Mouse (Mus musculus): ENCODE measurements around the gene Lrch3. TPM values are rescaled to one million over a fixed set of nuclear protein-coding genes. Genes with fewer than 3 reads are reported as not detected.
A peak's percentile ranks its signal among the peaks of the same experiment; 100 is the strongest.

Lrch3 gene
- total RNA-seq, 2 experiments from 2014 or later: 30.4 to 43.1 TPM

- no peak for DNase-seq
Observed at GRCm38 (mm10) chr16:32984631-32985030, 70.7 kb downstream of the Lrch3 start.

- DNase-seq: no peak
Observed at GRCm38 (mm10) chr16:32992158-32992557, 78.3 kb downstream of the Lrch3 start.

- no peak for DNase-seq
Observed at GRCm38 (mm10) chr16:33005216-33005615, 91.3 kb downstream of the Lrch3 start.

- DNase-seq: no peak
Observed at GRCm38 (mm10) chr16:33006888-33007287, 93.0 kb downstream of the Lrch3 start.

GRCm38 (mm10) chr16:33007436-33007835, 93.5 kb downstream of the Lrch3 start:
- no peak for DNase-seq

- no peak for DNase-seq
Observed at GRCm38 (mm10) chr16:33010166-33010565, 96.3 kb downstream of the Lrch3 start.

- no peak for DNase-seq
Observed at GRCm38 (mm10) chr16:33013801-33014200, 99.9 kb downstream of the Lrch3 start.

- no peak for DNase-seq
Observed at GRCm38 (mm10) chr16:33014921-33015320, 101.0 kb downstream of the Lrch3 start.

- DNase-seq: no peak
Observed at GRCm38 (mm10) chr16:33015396-33015907, 101.6 kb downstream of the Lrch3 start.

- no peak for DNase-seq
Observed at GRCm38 (mm10) chr16:33015986-33016385, 102.1 kb downstream of the Lrch3 start.

GRCm38 (mm10) chr16:33017677-33018349, 103.9 kb downstream of the Lrch3 start:
- DNase-seq: no peak

GRCm38 (mm10) chr16:33019117-33019770, 105.3 kb downstream of the Lrch3 start:
- DNase-seq: peak; percentile 58

- peak; percentile 36 for DNase-seq
Observed at GRCm38 (mm10) chr16:33021381-33021780, 107.5 kb downstream of the Lrch3 start.

GRCm38 (mm10) chr16:33023750-33024149, 109.8 kb downstream of the Lrch3 start:
- peak; percentile 94 for DNase-seq

GRCm38 (mm10) chr16:33024456-33025104, 110.7 kb downstream of the Lrch3 start:
- no peak for DNase-seq

GRCm38 (mm10) chr16:33026357-33026756, 112.5 kb downstream of the Lrch3 start:
- DNase-seq: no peak

- DNase-seq: no peak
Observed at GRCm38 (mm10) chr16:33036006-33036405, 122.1 kb downstream of the Lrch3 start.

- no peak for DNase-seq
Observed at GRCm38 (mm10) chr16:33042682-33043081, 128.8 kb downstream of the Lrch3 start.

- DNase-seq: no peak
Observed at GRCm38 (mm10) chr16:33043268-33043667, 129.4 kb downstream of the Lrch3 start.

- no peak for DNase-seq
Observed at GRCm38 (mm10) chr16:33048004-33048403, 134.1 kb downstream of the Lrch3 start.

- DNase-seq: no peak
Observed at GRCm38 (mm10) chr16:33048686-33049085, 134.8 kb downstream of the Lrch3 start.

- no peak for DNase-seq
Observed at GRCm38 (mm10) chr16:33049809-33050208, 135.9 kb downstream of the Lrch3 start.

GRCm38 (mm10) chr16:33053141-33053540, 139.2 kb downstream of the Lrch3 start:
- DNase-seq: no peak
